Mouse (Mus musculus) heart, postnatal 0 days (tissue): ENCODE measurements at regions not wholly inside any gene's neighbourhood (a gene's known extent, or its start where the extent isn't known, plus 50 kb on each side); places are given as distances from the start of the nearest gene placed in this dataset.

Experiments
- CTCF ChIP-seq: IDR thresholded peaks from 2 replicates; pipeline ENCODE4 v1.5.1; 2016; ENCODE audit warnings: antibody characterized with exemption, control low read depth, low read depth
- EP300 ChIP-seq: IDR thresholded peaks from 2 replicates; pipeline ENCODE4 v1.6.1; 2016; ENCODE audit warnings: antibody characterized with exemption, low read depth

DNA sequence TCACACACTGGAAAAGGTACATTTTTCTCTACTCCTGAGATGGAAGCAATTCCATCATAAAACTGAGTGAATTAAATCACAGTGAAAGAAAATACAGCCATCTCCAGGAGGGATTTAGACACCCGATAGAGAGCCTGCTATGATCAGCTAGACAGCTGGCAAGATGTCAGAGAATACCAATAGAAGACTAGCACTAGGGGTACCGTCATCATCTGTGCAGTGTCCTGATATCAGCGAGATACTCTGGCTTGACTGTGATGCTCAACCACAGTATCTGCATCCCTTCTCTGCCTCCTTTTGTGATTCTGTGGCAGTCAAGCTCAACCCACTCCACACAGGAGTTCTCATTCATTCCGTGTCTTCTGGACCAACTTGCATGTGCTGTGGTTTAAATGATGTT is 87.4 kb downstream of the Rbm43 start:
- no peak for TF ChIP-seq CTCF
- no peak for TF ChIP-seq EP300
